Mouse (Mus musculus) CH12.LX (cell line): ENCODE measurements around the gene Tmem130.

Experiments used
- CTCF ChIP-seq, 2 experiments: IDR thresholded peaks in 1 of 2; conservative IDR thresholded peaks in 1 of 2; 2 replicates each; pipeline ENCODE4 v1.5.1; 2011 to 2012; ENCODE audit warnings: low read depth in 2 of 2, low read length in 2 of 2, improper control_type of control experiment in 1 of 2, inconsistent platforms in 1 of 2, mild to moderate bottlenecking in 1 of 2, moderate library complexity in 1 of 2
- MEF2A ChIP-seq: IDR thresholded peaks from 2 replicates; pipeline ENCODE4 v1.6.1; 2014; ENCODE audit warnings: low read depth, mild to moderate bottlenecking, inconsistent platforms, low read length, improper control_type of control experiment, borderline replicate concordance
- POLR2A ChIP-seq: IDR thresholded peaks from 2 replicates; pipeline ENCODE4 v1.6.1; 2011; ENCODE audit warnings: low read depth, mild to moderate bottlenecking, improper control_type of control experiment, low read length
- USF1 ChIP-seq: IDR thresholded peaks from 2 replicates; pipeline ENCODE4 v1.6.1; 2014; ENCODE audit warnings: low read depth, mild to moderate bottlenecking, inconsistent platforms, low read length, improper control_type of control experiment
- ZMIZ1 ChIP-seq: IDR thresholded peaks from 2 replicates; pipeline ENCODE4 v1.6.1; 2012; ENCODE audit warnings: low read depth, mild to moderate bottlenecking, inconsistent platforms, low read length, improper control_type of control experiment

- TF ChIP-seq CTCF (conservative IDR thresholded peaks at IDR 0.05 in 1 of 2, IDR thresholded peaks at IDR 0.05 in 1 of 2; ENCODE audit: low read depth in 2 of 2, low read length in 2 of 2), result no peak
- no peak for TF ChIP-seq POLR2A
- TF ChIP-seq ZMIZ1, result no peak
- no peak for TF ChIP-seq MEF2A
- TF ChIP-seq USF1, result no peak
Observed at GRCm38 (mm10) chr5:144804181-144804580, 42.6 kb upstream of the Tmem130 start.
